Mouse (Mus musculus) limb, embryonic 14.5 days (tissue): ENCODE measurements around the gene Fads2. TPM values are rescaled to one million over a fixed set of nuclear protein-coding genes. Genes with fewer than 3 reads are reported as not detected.

Source experiments
- ATAC-seq: fragments of 200-750 bp; cut with Nextera tagmentation; 2 replicates; pipeline ENCODE4 v1.8.0; 2017; ENCODE audit warnings: low read depth, moderate number of reproducible peaks, moderate TSS enrichment; ENCODE audit not compliant: low FRiP score
- DNase-seq: peaks from one replicate; pipeline ENCODE4 v3.0.0-alpha.2; 2015; ENCODE audit warnings: low spot score
- H3K27ac ChIP-seq: fragments of 300-500 bp; sonication (generic); replicated peaks from 2 replicates; pipeline ENCODE4 v1.5.1; 2014; ENCODE audit warnings: low read depth, mild to moderate bottlenecking, low read length, moderate library complexity, mixed read lengths
- H3K27me3 ChIP-seq: fragments of 300-500 bp; sonication (generic); 2 replicates; pipeline ENCODE4 v1.6.1; 2014; ENCODE audit warnings: low read length, mixed read lengths; ENCODE audit not compliant: control insufficient read depth, insufficient read depth
- H3K36me3 ChIP-seq: fragments of 300-500 bp; sonication (generic); 2 replicates; pipeline ENCODE4 v1.6.1; 2014; ENCODE audit warnings: mild to moderate bottlenecking, low read length, moderate library complexity, mixed read lengths; ENCODE audit not compliant: control insufficient read depth, insufficient read depth
- H3K4me1 ChIP-seq: fragments of 300-500 bp; sonication (generic); 2 replicates; pipeline ENCODE4 v1.6.1; 2014; ENCODE audit warnings: antibody characterized with exemption, low read length, mixed read lengths; ENCODE audit not compliant: control insufficient read depth, insufficient read depth
- H3K4me2 ChIP-seq: fragments of 300-500 bp; sonication (generic); replicated peaks from 2 replicates; pipeline ENCODE4 v1.6.1; 2014; ENCODE audit warnings: low read depth, mild to moderate bottlenecking, low read length, moderate library complexity; ENCODE audit not compliant: severe bottlenecking
- H3K4me3 ChIP-seq: fragments of 300-500 bp; sonication (generic); replicated peaks from 2 replicates; pipeline ENCODE4 v1.5.1; 2014; ENCODE audit warnings: low read length
- H3K9ac ChIP-seq: fragments of 300-500 bp; sonication (generic); 2 replicates; pipeline ENCODE4 v1.6.1; 2014; ENCODE audit warnings: mild to moderate bottlenecking, low read depth, low read length, moderate library complexity; ENCODE audit not compliant: severe bottlenecking
- H3K9me3 ChIP-seq: fragments of 300-500 bp; sonication (generic); 2 replicates; pipeline ENCODE4 v1.6.1; 2016; ENCODE audit warnings: low read length; ENCODE audit not compliant: control insufficient read depth
- POLR2A ChIP-seq: fragments of 200-500 bp; IDR thresholded peaks from 2 replicates; pipeline ENCODE4 v1.8.0; 2012; ENCODE audit warnings: inconsistent platforms, mild to moderate bottlenecking, moderate library complexity, borderline replicate concordance; ENCODE audit not compliant: insufficient read depth, insufficient read length; ENCODE audit errors: extremely low read depth
- WGBS: fragments of 180-500 bp; shearing (Covaris S2); extraction: QIAGEN DNeasy Blood & Tissue Kit; methylation state at CpG from one replicate; pipeline ENCODE4 v1.1.7; 2014; 5-methylcytosine and 5-hydroxymethylcytosine counted together
- polyA plus RNA-seq, 2 experiments: library from polyadenylated mRNA; depleted of rRNA in 1 of 2; stranded (reverse) in 1 of 2; unstranded in 1 of 2; fragments of >200 nt; fragmentation: Nextera tagmentation in 1 of 2; extraction: Ambion mirVana in 1 of 2; gene quantifications; 2 replicates each; pipeline versions ENCODE4 v1.2.1 to v1.2.3; 2012 to 2014

Gene Fads2
- polyA plus RNA-seq, 2 experiments, result 26.4 to 80.3 TPM

GRCm38 (mm10) chr19:10018527-10018818, 83.1 kb downstream of the Fads2 start:
- H3K4me3 ChIP-seq, result peak overlapping the region; percentile 63
- TF ChIP-seq POLR2A, result no peak
- no peak; the same call in 1 of the 2 replicates for ATAC-seq
- peaks cover 38% of the 10 kb centered on the region for H3K4me1 ChIP-seq
- H3K36me3 ChIP-seq, result no peaks in the 10 kb centered on the region
- no peak for DNase-seq
- H3K4me2 ChIP-seq, result peak overlapping the region; percentile 95
- no peaks in the 10 kb centered on the region for H3K27me3 ChIP-seq
- H3K27ac ChIP-seq, result peak overlapping the region; percentile 41
- no peaks in the 10 kb centered on the region for H3K9me3 ChIP-seq
- 3% methylated on average over 3 of the region's 3 CpGs for WGBS
- H3K9ac ChIP-seq, result peak overlapping the region; percentile 65

- H3K27me3 ChIP-seq, result no peaks in the 10 kb centered on the region
- peak overlapping the region; percentile 65 for H3K9ac ChIP-seq
- peak overlapping the region; percentile 59 for H3K27ac ChIP-seq
- H3K9me3 ChIP-seq, result no peaks in the 10 kb centered on the region
- 0 out of 2 replicates have a peak, but pooled peaks have one; percentile 16 for TF ChIP-seq POLR2A
- DNase-seq (peak; percentile 77), ATAC-seq (peak; percentile 92)
- peak overlapping the region; percentile 95 for H3K4me2 ChIP-seq
- peaks cover 42% of the 10 kb centered on the region for H3K4me1 ChIP-seq
- 6% methylated on average over 40 of the region's 44 CpGs for WGBS
- no peaks in the 10 kb centered on the region for H3K36me3 ChIP-seq
- peak overlapping the region; percentile 63 for H3K4me3 ChIP-seq
Observed at GRCm38 (mm10) chr19:10017637-10018526, 83.7 kb downstream of the Fads2 start.

GRCm38 (mm10) chr19:10016151-10016550, 85.4 kb downstream of the Fads2 start:
- peaks cover 46% of the 10 kb centered on the region for H3K4me1 ChIP-seq
- no peaks in the 10 kb centered on the region for H3K36me3 ChIP-seq
- DNase-seq (no peak), ATAC-seq (no peak)
- no peak overlapping the region for H3K9ac ChIP-seq
- H3K9me3 ChIP-seq, result no peaks in the 10 kb centered on the region
- H3K27me3 ChIP-seq, result no peaks in the 10 kb centered on the region
- WGBS, result 84% methylated on average over 4 of the region's 4 CpGs
- H3K4me3 ChIP-seq, result no peak overlapping the region
- H3K4me2 ChIP-seq, result no peak overlapping the region
- no peak overlapping the region for H3K27ac ChIP-seq
- no peak for TF ChIP-seq POLR2A

GRCm38 (mm10) chr19:10015442-10015841, 86.1 kb downstream of the Fads2 start:
- Histone ChIP-seq H3K36me3 (no peaks in the 10 kb centered on the region), H3K27ac (no peak overlapping the region), H3K4me3 (no peak overlapping the region), H3K27me3 (no peaks in the 10 kb centered on the region), H3K9me3 (no peaks in the 10 kb centered on the region), H3K9ac (0 out of 2 replicates have a peak overlapping the region, but pooled peaks have one; percentile 2), H3K4me1 (peaks cover 46% of the 10 kb centered on the region), H3K4me2 (no peak overlapping the region)
- no peak for ATAC-seq
- no peak for DNase-seq
- no peak for TF ChIP-seq POLR2A
- 88% methylated on average over 4 of the region's 4 CpGs for WGBS

GRCm38 (mm10) chr19:10014824-10015223, 86.7 kb downstream of the Fads2 start:
- TF ChIP-seq POLR2A, result no peak
- H3K36me3 ChIP-seq, result no peaks in the 10 kb centered on the region
- no peak overlapping the region for H3K4me3 ChIP-seq
- H3K4me1 ChIP-seq, result peaks cover 46% of the 10 kb centered on the region
- no peaks in the 10 kb centered on the region for H3K9me3 ChIP-seq
- no peak for DNase-seq
- no peak overlapping the region for H3K27ac ChIP-seq
- no peak overlapping the region for H3K4me2 ChIP-seq
- H3K9ac ChIP-seq, result 0 out of 2 replicates have a peak overlapping the region, but pooled peaks have one; percentile 2
- 73% methylated on average over 13 of the region's 13 CpGs for WGBS
- H3K27me3 ChIP-seq, result no peaks in the 10 kb centered on the region
- no peak for ATAC-seq
